Mouse (Mus musculus): ENCODE results near the gene Gstt4.

- TF ChIP-seq POLR2A (IDR thresholded peaks at IDR 0.05; ENCODE audit: extremely low read depth, insufficient read depth, low read length) = no peak
- TF ChIP-seq CTCF (IDR thresholded peaks at IDR 0.05; ENCODE audit: extremely low read depth, insufficient read depth, low read length) = no peak
Observed at GRCm38 (mm10) chr10:75804217-75804616, 18.1 kb downstream of the Gstt4 start.
